ENCODE assay signal across 25 mouse cellular contexts in the genomic region with DNA sequence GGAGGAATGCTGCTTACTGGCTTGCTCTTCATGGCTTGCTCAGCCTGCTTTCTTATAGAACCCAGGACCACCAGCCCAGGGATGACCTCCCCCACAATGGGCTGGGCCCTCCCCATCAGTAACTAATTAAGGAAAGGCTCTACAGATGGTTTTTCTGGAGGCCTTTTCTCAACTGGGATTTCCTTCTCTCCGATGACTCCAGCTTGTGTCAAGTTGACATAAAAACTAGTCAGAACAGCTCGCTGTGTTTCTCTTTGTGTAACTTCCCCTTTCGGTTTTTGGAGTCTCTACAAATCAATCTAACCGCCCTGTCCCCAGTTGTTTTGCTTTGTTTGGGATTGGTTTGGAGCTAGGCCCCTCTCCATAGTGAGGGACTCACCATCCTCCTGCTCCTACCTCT. TPM values are rescaled to one million over a fixed set of nuclear protein-coding genes. Genes with fewer than 3 reads are reported as not detected.
"Had no signal": no experiment of that assay in that cellular context is flagged by ENCODE, and none has a peak within 500 bp of the region (broad histone marks: within the 10 kb centered on the region; RNA-seq: fewer than 3 reads in every experiment).

No protein-coding gene starts in this region.

- H3K4me2 ChIP-seq: lung, embryonic 15.5 days; midbrain, embryonic 12.5 days; neural tube, embryonic 13.5 days; neural tube, embryonic 15.5 days had no signal

- H3K9me3 ChIP-seq: lung, embryonic 15.5 days; midbrain, embryonic 10.5 days; midbrain, embryonic 12.5 days; neural tube, embryonic 13.5 days; neural tube, embryonic 15.5 days had no signal

- ATAC-seq: liver, postnatal 0 days; lung, postnatal 0 days; midbrain, embryonic 16.5 days had no signal

- H3K4me3 ChIP-seq: lung, embryonic 15.5 days; midbrain, embryonic 10.5 days; midbrain, embryonic 12.5 days; myocyte; neural tube, embryonic 13.5 days; neural tube, embryonic 15.5 days had no signal

- H3K36me3 ChIP-seq: lung, embryonic 15.5 days; midbrain, embryonic 10.5 days; midbrain, embryonic 12.5 days; neural tube, embryonic 13.5 days; neural tube, embryonic 15.5 days had no signal

- H3K27me3 ChIP-seq: lung, embryonic 15.5 days; midbrain, embryonic 12.5 days; neural tube, embryonic 15.5 days had no signal

- H3K27ac ChIP-seq: lung, embryonic 15.5 days; macrophage; midbrain, embryonic 10.5 days; midbrain, embryonic 12.5 days; neural tube, embryonic 13.5 days; neural tube, embryonic 15.5 days had no signal

- DNase-seq: liver, postnatal 0 days; lung, adult 2 months; lung, postnatal 14 days; lung, postnatal 36 days; midbrain, embryonic 14.5 days; retina, postnatal 1 day; right cerebral cortex, adult 18-20 months; right cerebral cortex, postnatal 25 days; right cerebral cortex, postnatal 4 days; spleen, adult 18-20 months; thymus, adult 18-20 months; thymus, postnatal 14 days; thymus, postnatal 36 days had no signal

- H3K4me1 ChIP-seq: lung, embryonic 15.5 days; midbrain, embryonic 12.5 days; neural tube, embryonic 13.5 days; neural tube, embryonic 15.5 days had no signal

- H3K9ac ChIP-seq: liver, postnatal 0 days; lung, embryonic 15.5 days; midbrain, embryonic 12.5 days; neural tube, embryonic 13.5 days; neural tube, embryonic 15.5 days had no signal

RNA-seq across cellular contexts. Expression of a gene that starts 37.5 kb away (rescaled TPM):
- total RNA-seq: megakaryocyte-erythroid progenitor cell, adult 5-6 weeks had no signal
- polyA plus RNA-seq: macrophage; small intestine, adult 2 months; stomach, embryonic 14.5 days had no signal
